Mouse (Mus musculus): Measurements from ENCODE around the gene Nutm1.

DNA sequence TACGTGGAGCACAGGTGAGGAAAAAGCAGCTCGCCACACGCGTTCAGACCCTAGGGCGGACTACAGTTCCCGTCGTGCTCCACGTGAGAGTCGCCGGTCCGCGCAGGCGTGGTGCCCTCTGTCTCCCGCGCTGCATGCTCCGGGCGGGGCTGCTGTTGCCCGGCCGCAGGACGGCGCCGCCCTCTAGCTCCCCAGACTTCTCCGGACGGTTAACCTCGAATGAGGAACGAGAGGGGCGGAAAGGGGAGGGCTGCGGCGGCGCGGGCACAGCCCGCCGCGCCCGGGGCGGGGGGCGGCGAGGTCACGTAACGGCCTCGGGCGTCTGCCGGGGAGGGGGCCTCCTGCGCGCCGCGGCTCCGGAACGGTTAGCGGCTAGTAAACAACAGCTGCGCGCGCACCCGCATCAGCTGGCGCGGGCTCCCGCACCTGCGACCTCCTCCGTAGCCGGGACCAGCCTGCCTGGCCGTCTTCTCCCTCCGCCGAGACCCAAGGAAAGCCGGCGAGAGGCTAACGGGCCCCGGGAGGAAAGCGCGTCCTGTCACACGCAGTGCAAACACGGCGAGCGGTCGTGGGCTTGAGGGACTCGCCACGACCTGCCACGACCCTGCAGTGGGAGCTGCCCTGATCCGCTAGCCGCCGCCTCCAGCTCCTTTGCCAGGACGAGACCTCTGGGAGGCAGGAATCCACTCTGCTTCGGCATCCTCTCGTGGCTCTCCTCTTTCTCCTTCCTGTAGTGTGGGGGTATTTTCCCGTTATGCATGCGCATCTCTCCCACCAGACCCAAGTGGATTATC is 6.6 kb upstream of the Nutm1 start, which contains the start of gene Slc12a6:
- peak; percentile 19 for TF ChIP-seq POLR2A (IDR thresholded peaks at IDR 0.05; ENCODE audit: insufficient read depth, low read length)
- no peak for TF ChIP-seq CTCF (IDR thresholded peaks at IDR 0.05; ENCODE audit: low read depth, low read length)
- 0 out of 2 replicates have a peak, but pooled peaks have one; percentile 17 for TF ChIP-seq EP300 (IDR thresholded peaks at IDR 0.05; ENCODE audit: insufficient read depth, low read depth, low read length)
